Mouse (Mus musculus): ENCODE measurements at regions not wholly inside any gene's neighbourhood (a gene's known extent, or its start where the extent isn't known, plus 50 kb on each side); places are given as distances from the start of the nearest gene placed in this dataset.

DNA sequence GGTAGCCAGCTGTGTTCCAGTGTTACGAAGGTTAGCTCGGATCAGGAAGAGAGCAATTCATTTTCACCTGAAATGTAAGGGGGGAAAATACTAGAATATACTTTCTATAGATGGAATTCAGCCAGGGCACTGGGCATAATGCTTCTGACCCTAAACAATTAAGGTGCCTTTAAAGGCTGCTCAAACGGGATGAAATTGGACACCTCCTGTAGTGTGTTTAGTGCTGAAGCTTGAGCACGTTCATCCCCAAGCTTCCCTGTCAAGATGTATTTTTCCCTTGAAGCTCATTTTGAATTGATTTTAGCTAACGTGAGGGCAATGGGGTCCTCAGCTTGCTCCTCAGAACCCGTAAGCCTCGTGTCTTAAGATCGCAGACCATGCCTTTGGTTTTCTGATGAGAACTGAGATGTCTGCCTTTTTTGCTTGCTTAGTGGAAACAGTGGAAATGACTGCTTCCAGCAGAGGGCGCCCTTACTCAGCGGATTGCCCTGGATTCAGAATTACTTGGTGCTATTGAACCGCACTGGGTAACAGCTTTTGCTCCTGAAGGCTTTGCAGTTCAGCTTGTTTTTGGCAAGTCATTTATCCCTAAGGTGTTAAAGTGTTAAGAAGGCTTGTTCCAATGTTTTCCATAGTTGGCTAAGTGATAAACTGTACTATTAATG lies 74.6 kb upstream of the Fermt1 start:
- Histone ChIP-seq H3K4me3 (ENCODE audit: insufficient read depth, low read length) (no peak overlapping the region), H3K27ac (ENCODE audit: insufficient read depth, low read length) (no peak overlapping the region), H3K4me1 (ENCODE audit: control insufficient read depth, insufficient read depth, low read length) (no peaks in the 10 kb centered on the region)
- TF ChIP-seq CTCF (IDR thresholded peaks at IDR 0.05; ENCODE audit: extremely low read depth, insufficient read depth, low read length) = peak; percentile 86
- no peak for TF ChIP-seq POLR2A (IDR thresholded peaks at IDR 0.05; ENCODE audit: extremely low read depth, insufficient read depth, low read length)

DNA sequence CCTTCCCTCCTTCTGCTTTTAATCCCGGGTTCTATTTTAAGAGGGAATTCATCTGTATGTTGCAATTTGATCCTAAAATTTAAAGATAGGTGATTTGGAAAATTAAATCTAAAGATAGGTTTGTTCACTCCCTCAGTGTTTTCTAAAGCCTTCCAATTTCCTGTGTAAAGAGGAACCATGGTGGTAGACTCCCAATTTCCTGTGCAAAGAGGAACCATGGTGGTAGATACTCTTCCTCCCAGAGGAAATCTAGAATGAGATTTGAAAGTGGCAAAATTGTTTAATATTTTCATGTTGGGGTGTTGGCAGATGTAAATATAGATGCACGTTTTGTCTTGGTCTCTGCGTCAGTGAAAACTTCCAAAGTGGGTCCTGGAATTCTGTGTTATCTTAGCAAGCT lies 75.5 kb upstream of the Fermt1 start:
- TF ChIP-seq CTCF (IDR thresholded peaks at IDR 0.05; ENCODE audit: extremely low read depth, insufficient read depth, low read length) (no peak), POLR2A (IDR thresholded peaks at IDR 0.05; ENCODE audit: extremely low read depth, insufficient read depth, low read length) (no peak)
- H3K4me1 ChIP-seq (ENCODE audit: control insufficient read depth, insufficient read depth, low read length) = no peaks in the 10 kb centered on the region
- H3K4me3 ChIP-seq (ENCODE audit: insufficient read depth, low read length) = no peak overlapping the region
- no peak overlapping the region for H3K27ac ChIP-seq (ENCODE audit: insufficient read depth, low read length)

DNA sequence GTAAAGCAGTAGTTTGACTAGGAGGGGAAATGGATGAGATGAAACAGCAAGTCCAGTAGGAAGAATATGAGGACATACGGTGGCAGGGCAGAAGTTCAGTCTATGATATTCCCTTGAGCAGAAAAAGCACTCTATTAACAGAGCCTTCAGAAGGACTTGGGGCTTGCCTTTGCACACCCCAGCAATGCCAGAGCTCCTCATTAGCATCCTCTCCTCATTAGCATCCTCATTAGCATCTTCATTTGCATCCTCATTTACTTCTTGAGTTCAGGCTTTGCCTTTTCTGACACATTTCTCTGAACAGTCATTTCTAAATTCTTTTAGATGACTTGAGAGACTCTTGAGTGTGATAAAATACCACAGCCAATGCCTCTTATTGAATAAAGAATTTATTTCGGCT lies 81.3 kb upstream of the Fermt1 start:
- Histone ChIP-seq H3K4me1 (ENCODE audit: control insufficient read depth, insufficient read depth, low read length) (no peaks in the 10 kb centered on the region), H3K27ac (ENCODE audit: insufficient read depth, low read length) (no peak overlapping the region), H3K4me3 (ENCODE audit: insufficient read depth, low read length) (no peak overlapping the region)
- TF ChIP-seq CTCF (IDR thresholded peaks at IDR 0.05; ENCODE audit: extremely low read depth, insufficient read depth, low read length) (no peak), POLR2A (IDR thresholded peaks at IDR 0.05; ENCODE audit: extremely low read depth, insufficient read depth, low read length) (no peak)

DNA sequence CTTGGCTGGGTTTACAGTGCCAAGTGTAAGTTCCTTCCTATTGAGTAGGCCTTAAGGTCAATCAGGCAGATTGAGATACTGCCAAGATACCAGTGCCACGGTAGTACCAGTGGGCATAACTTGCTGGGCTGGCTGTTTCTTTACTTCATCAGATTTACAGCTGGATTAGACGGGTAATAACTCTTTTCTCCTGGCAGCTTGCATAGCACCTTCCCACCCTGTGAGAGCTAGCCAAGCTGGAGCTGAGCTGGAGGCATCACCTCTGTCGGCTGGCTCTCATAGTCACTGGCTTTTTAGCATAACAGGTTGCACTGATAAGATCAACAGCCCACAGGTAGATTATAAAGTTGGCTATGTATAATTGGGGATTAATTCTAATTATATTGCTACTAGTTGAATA lies 89.7 kb upstream of the Fermt1 start:
- H3K4me1 ChIP-seq (ENCODE audit: control insufficient read depth, insufficient read depth, low read length) = no peaks in the 10 kb centered on the region
- H3K27ac ChIP-seq (ENCODE audit: insufficient read depth, low read length) = no peak overlapping the region
- TF ChIP-seq POLR2A (IDR thresholded peaks at IDR 0.05; ENCODE audit: extremely low read depth, insufficient read depth, low read length) (no peak), CTCF (IDR thresholded peaks at IDR 0.05; ENCODE audit: extremely low read depth, insufficient read depth, low read length) (no peak)
- H3K4me3 ChIP-seq (ENCODE audit: insufficient read depth, low read length) = no peak overlapping the region

DNA sequence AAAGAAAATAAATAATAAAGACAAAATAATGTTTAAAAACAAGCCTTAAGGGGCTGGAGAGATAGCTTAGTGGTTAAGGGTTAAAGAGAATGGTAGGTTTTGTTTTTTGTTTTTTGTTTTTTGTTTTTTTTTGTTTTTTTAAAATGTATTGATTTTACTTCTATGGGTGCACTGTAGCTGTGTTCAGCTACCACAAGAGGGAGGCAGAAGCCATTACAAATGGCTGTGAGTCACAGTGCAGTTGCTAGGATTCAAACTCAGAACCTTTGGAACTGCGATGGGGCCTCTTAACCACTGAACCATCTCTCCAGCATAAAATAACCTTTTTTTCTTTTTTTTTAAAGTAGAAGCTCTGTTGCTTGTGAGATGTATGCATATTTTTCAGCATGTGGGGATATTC lies 95.0 kb upstream of the Fermt1 start:
- Histone ChIP-seq H3K27ac (ENCODE audit: insufficient read depth, low read length) (no peak overlapping the region), H3K4me3 (ENCODE audit: insufficient read depth, low read length) (no peak overlapping the region)
- TF ChIP-seq CTCF (IDR thresholded peaks at IDR 0.05; ENCODE audit: extremely low read depth, insufficient read depth, low read length) (peak; percentile 23; the same call in 1 of the 2 replicates), POLR2A (IDR thresholded peaks at IDR 0.05; ENCODE audit: extremely low read depth, insufficient read depth, low read length) (no peak)

DNA sequence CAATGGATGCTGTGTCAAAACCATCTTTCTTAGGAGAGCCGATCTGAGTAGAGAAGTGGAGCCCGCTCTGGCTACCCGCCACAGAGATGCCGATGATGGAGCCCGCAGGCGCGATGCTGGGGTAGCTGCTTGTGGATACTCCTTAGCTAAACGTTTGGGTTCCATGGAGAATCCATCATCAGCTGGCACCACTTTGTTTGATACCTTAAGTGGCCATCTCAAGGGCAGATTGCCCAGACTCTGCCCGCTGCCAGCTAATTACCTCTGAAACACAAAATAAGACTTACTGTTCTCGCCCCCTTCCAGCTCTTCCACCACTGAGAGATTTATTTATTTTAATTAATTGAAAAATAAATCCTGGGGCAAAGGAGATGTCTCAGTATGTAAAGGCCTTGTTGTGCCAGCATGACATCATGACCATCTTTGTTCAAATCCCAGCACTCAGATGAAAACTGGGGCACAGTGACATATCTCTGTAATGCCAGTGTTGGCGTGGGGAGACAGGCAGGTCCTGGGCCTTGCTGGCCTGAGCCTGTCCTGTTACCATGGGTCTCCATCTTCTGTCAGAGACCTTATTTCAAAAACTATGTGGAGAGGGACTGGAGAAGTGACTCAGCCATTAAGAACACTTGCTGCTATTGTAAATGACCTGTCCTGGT lies 132.1 kb upstream of the Fermt1 start:
- no peak overlapping the region for H3K27ac ChIP-seq (ENCODE audit: insufficient read depth, low read length)
- H3K4me1 ChIP-seq (ENCODE audit: control insufficient read depth, insufficient read depth, low read length) = no peaks in the 10 kb centered on the region
- no peak overlapping the region for H3K4me3 ChIP-seq (ENCODE audit: insufficient read depth, low read length)
- TF ChIP-seq CTCF (IDR thresholded peaks at IDR 0.05; ENCODE audit: extremely low read depth, insufficient read depth, low read length) (no peak), POLR2A (IDR thresholded peaks at IDR 0.05; ENCODE audit: extremely low read depth, insufficient read depth, low read length) (no peak)

More for the DNA sequence above, 95.0 kb upstream of the Fermt1 start:
- H3K4me1 ChIP-seq (ENCODE audit: control insufficient read depth, insufficient read depth, low read length) = no peaks in the 10 kb centered on the region

DNA sequence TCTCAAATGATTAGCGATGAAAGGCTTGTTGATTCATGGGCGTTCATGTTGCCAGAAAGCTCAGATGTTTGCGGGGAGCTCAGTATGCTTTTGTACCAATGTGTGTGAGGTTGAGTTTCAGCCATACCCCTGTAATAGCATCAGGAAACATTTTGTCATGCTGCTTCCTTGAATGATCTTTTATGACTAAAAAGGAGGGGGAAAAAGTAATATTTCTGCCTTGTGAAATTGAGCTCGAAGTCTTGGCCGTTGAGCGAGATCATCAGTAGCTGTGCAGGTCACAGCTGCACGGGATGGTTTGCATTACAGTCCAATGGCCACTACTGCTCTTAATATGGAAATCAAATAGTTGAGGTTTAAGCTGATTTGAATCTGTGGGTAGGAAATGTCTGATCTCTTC lies 145.3 kb upstream of the Fermt1 start:
- Histone ChIP-seq H3K27ac (ENCODE audit: insufficient read depth, low read length) (no peak overlapping the region), H3K4me1 (ENCODE audit: control insufficient read depth, insufficient read depth, low read length) (no peaks in the 10 kb centered on the region), H3K4me3 (ENCODE audit: insufficient read depth, low read length) (no peak overlapping the region)
- TF ChIP-seq POLR2A (IDR thresholded peaks at IDR 0.05; ENCODE audit: extremely low read depth, insufficient read depth, low read length) (no peak), CTCF (IDR thresholded peaks at IDR 0.05; ENCODE audit: extremely low read depth, insufficient read depth, low read length) (no peak)

DNA sequence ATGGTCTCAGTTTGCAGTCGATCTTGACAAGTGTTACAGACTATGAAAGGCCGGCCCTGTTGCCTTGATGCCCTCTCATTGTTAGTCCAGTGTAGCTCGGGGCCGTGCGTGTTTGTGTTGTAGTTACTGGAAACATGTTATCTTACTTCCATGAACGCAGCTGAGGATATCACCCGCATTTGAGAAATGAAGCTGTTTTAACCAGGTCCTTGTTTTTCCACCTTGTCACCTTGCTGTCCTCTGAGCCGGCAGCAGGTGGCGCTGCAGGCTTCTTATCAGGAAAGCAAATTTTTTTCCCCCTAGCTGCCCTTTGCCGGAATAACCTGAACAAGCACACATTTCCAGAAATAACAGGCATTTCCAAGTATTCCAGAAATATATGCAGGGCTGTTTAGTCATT lies 167.9 kb upstream of the Fermt1 start:
- TF ChIP-seq CTCF (IDR thresholded peaks at IDR 0.05; ENCODE audit: extremely low read depth, insufficient read depth, low read length) (peak; percentile 93), POLR2A (IDR thresholded peaks at IDR 0.05; ENCODE audit: extremely low read depth, insufficient read depth, low read length) (no peak)
- Histone ChIP-seq H3K4me1 (ENCODE audit: control insufficient read depth, insufficient read depth, low read length) (no peaks in the 10 kb centered on the region), H3K27ac (ENCODE audit: insufficient read depth, low read length) (no peak overlapping the region), H3K4me3 (ENCODE audit: insufficient read depth, low read length) (no peak overlapping the region)

DNA sequence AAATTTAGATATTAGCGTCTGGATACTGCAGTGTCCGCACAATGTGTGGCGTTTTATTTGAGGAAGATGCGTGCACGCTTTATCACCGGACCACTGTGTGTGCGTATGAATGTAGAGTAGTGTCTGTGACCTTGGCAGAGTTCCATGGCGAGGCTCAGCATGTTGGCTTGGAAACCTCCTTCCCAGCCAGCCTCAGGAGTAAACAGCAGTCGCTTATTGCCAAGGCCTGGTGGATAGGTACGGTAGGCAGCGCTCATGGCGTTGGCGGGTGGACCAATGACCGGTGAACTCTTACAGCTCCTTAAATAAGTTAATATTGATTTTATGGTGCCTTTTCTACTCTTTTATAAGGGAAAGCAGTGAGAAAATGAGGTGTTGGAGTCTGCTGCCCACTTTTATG lies 172.9 kb upstream of the Fermt1 start:
- H3K4me1 ChIP-seq (ENCODE audit: control insufficient read depth, insufficient read depth, low read length) = no peaks in the 10 kb centered on the region
- TF ChIP-seq POLR2A (IDR thresholded peaks at IDR 0.05; ENCODE audit: extremely low read depth, insufficient read depth, low read length) = no peak
- no peak for TF ChIP-seq CTCF (IDR thresholded peaks at IDR 0.05; ENCODE audit: extremely low read depth, insufficient read depth, low read length)
- H3K27ac ChIP-seq (ENCODE audit: insufficient read depth, low read length) = no peak overlapping the region
- H3K4me3 ChIP-seq (ENCODE audit: insufficient read depth, low read length) = no peak overlapping the region

DNA sequence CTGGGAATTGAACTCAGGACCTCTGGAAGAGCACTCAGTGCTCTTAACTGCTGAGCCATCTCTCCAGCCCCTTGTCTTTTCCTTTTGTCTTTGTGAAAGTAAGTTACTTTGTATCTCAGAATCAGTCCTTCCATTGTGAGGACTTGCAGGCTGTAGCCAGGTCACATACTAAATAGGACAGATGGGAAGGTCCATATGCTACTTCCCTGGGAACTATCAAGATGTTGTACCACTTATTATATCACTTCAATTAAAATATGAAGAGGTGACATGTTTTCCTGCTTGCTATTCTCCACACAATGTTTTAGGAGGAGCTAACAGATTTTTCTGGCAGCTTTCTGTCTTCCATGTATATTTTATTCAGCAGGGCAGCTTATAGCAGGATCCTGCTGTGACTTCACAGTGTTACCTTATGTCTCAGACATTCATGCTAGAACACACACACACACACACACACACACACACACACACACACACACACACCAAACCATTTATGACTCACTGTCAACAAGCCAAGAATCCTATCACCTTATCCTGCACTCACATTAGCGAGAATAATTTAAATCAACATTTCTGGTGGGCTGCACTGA lies 179.6 kb upstream of the Fermt1 start:
- no peak overlapping the region for H3K4me3 ChIP-seq (ENCODE audit: insufficient read depth, low read length)

More for the DNA sequence above, 179.6 kb upstream of the Fermt1 start:
- Histone ChIP-seq H3K27ac (ENCODE audit: insufficient read depth, low read length) (no peak overlapping the region), H3K4me1 (ENCODE audit: control insufficient read depth, insufficient read depth, low read length) (no peaks in the 10 kb centered on the region)
- TF ChIP-seq POLR2A (IDR thresholded peaks at IDR 0.05; ENCODE audit: extremely low read depth, insufficient read depth, low read length) (no peak), CTCF (IDR thresholded peaks at IDR 0.05; ENCODE audit: extremely low read depth, insufficient read depth, low read length) (no peak)
